Mouse (Mus musculus): ENCODE data around the gene Gm20517. TPM values are rescaled to one million over a fixed set of nuclear protein-coding genes. Genes with fewer than 3 reads are reported as not detected.
A peak's percentile ranks its signal among the peaks of the same experiment; 100 is the strongest.
"Not testable (repeated sequence)": the region's sequence is repeated elsewhere in the genome, so short reads cannot be mapped to it uniquely, and the experiment has no call there.

Gene Gm20517
- polyA plus RNA-seq, 1 experiment, result 0.45 TPM

DNA sequence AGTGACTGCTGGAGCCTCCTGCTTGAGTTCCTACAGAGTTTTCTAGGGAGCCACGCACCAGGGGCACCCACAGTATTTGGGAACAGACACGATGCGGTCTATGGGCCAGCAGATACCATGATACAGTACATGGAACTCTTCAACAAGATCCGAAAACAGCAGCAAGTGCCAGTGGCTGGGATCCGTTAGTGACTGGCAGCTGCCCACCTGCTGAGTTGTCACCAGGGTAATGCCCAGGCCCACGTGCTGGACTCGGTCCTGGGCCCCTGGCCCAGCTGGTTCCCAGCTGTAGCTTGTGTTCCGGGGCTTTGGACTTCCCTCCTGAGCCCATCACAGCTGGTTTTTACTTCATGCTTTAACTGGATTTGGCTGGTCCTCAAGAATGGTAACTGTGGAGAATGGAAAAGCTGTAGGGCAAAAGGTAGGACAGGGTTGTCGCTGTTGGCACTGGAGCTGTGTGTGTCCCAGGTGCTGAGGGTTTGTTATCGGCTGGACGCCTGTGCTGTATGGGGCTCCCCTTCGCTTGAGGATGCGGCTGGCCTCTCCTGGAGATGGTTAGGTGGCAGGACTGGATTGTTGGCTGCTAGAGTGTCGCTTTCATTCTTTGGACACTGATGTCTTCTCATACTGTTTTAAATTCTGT, 11.6 kb downstream of the Gm20517 start:
- no peak overlapping the region for H3K4me3 ChIP-seq (replicated peaks; ENCODE audit: extremely low read depth, low read depth, low read length)
- no peaks in the 10 kb centered on the region for H3K4me1 ChIP-seq (ENCODE audit: control insufficient read depth, insufficient read depth, low read length)
- no peak for DNase-seq
- TF ChIP-seq CTCF (IDR thresholded peaks at IDR 0.05; ENCODE audit: insufficient read depth, low read length) (no peak), POLR2A (IDR thresholded peaks at IDR 0.05; ENCODE audit: borderline replicate concordance, extremely low read depth, low read depth, low read length) (no peak)
- WGBS, result 93% methylated on average over 14 of the region's 14 CpGs

DNA sequence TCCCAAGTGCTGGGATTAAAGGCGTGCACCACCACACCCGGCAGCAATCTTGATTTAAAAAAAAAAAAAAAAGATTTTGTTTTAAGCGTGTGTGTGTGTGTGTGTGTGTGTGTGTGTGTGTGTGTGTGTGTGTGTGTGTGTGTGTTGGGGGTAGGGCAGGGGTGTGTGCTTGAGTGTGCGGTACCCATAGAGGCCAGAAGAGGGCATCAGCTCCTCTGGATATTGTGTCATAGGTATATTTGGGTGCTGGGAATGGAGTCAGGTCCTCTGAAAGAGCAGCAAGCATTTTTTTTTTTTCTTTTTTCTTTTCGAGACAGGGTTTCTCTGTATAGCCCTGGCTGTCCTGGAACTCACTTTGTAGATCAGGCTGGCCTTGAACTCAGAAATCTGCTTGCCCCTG, 13.2 kb downstream of the Gm20517 start:
- 92% methylated on average over 3 of the region's 5 CpGs for WGBS
- not testable (repeated sequence) for H3K4me3 ChIP-seq (replicated peaks; ENCODE audit: extremely low read depth, low read depth, low read length); H3K4me1 ChIP-seq (ENCODE audit: control insufficient read depth, insufficient read depth, low read length); DNase-seq

DNA sequence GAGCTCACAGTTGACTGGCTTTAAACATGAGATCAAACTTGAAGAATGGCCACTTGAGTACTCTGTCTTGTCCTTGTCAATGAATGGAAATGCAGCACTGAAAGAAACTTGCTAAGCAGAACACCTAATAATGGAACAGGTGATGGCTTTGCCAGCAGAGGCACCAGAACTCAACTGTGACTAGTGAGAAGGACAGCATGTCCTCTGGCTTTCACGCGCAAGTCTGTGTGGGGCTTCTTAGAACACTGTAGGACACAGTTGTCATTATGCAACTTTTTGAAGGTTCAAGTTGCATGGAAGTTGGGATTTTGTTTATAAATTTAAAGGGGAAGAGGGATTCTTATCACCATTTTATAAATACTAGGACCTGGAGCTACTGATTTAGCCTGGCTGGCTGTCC, 13.7 kb downstream of the Gm20517 start:
- TF ChIP-seq CTCF (IDR thresholded peaks at IDR 0.05; ENCODE audit: insufficient read depth, low read length) (no peak), POLR2A (IDR thresholded peaks at IDR 0.05; ENCODE audit: borderline replicate concordance, extremely low read depth, low read depth, low read length) (no peak)
- WGBS, result 92% methylated on average over 2 of the region's 2 CpGs
- Histone ChIP-seq H3K4me1 (ENCODE audit: control insufficient read depth, insufficient read depth, low read length) (peaks cover 4% of the 10 kb centered on the region; the same call in 1 of the 2 replicates), H3K4me3 (replicated peaks; ENCODE audit: extremely low read depth, low read depth, low read length) (no peak overlapping the region)
- no peak for DNase-seq

DNA sequence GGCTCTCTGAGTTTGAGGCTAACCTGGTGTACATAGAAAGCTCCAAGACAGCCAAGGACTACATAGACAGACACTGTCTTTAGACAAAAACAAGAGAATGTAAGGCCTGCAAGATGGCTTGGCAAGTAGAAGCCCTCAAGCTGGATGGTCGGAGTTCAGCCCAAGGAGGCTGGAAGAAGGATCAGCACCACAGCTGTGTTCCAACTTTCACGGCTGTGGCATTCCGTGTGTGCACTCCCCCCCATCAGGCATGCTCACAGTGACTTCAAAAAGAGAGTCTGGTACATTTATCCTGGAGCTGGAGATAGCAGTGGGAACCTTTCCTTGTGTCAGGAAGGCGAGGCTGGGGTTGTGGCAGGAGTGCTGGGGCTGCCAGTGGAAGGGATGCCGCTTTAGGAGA, 14.6 kb downstream of the Gm20517 start:
- Histone ChIP-seq H3K4me1 (ENCODE audit: control insufficient read depth, insufficient read depth, low read length) (peaks cover 7% of the 10 kb centered on the region; the same call in 1 of the 2 replicates), H3K4me3 (replicated peaks; ENCODE audit: extremely low read depth, low read depth, low read length) (no peak overlapping the region)
- 79% methylated on average over 5 of the region's 5 CpGs for WGBS
- no peak for DNase-seq
- TF ChIP-seq POLR2A (IDR thresholded peaks at IDR 0.05; ENCODE audit: borderline replicate concordance, extremely low read depth, low read depth, low read length) (no peak), CTCF (IDR thresholded peaks at IDR 0.05; ENCODE audit: insufficient read depth, low read length) (no peak)

DNA sequence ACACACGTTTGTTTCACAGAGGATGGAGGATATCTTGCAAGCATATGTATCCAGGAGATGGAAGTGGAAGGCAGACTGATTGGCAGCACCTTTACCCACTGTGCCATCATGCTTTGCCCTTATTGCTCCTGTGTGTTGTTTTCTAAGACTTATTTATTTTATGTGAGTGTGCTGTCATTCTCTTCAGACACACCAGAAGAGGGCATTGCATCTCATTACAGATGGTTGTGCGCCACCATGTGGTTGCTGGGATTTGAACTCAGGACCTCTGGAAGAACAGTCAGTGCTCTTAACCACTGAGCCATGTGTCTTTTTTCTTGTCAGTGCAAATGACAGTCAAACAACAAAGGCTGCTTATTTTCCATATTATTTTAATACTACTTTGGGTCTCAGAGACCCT, 16.4 kb downstream of the Gm20517 start:
- 68% methylated on average over 2 of the region's 2 CpGs for whole genome bisulfite sequencing
- DNase-seq, result no peak
- H3K4me3 ChIP-seq (replicated peaks; ENCODE audit: extremely low read depth, low read depth, low read length), result no peak overlapping the region
- peaks cover 7% of the 10 kb centered on the region; the same call in 1 of the 2 replicates for H3K4me1 ChIP-seq (ENCODE audit: control insufficient read depth, insufficient read depth, low read length)
- TF ChIP-seq POLR2A (IDR thresholded peaks at IDR 0.05; ENCODE audit: borderline replicate concordance, extremely low read depth, low read depth, low read length) (no peak), CTCF (IDR thresholded peaks at IDR 0.05; ENCODE audit: insufficient read depth, low read length) (no peak)

GRCm38 (mm10) chr17:47628851-47629676, 17.7 kb downstream of the Gm20517 start:
- Histone ChIP-seq H3K4me1 (ENCODE audit: control insufficient read depth, insufficient read depth, low read length) (peaks cover 7% of the 10 kb centered on the region; the same call in 1 of the 2 replicates), H3K4me3 (replicated peaks; ENCODE audit: extremely low read depth, low read depth, low read length) (peak overlapping the region; percentile 92)
- TF ChIP-seq CTCF (IDR thresholded peaks at IDR 0.05; ENCODE audit: insufficient read depth, low read length) (no peak), POLR2A (IDR thresholded peaks at IDR 0.05; ENCODE audit: borderline replicate concordance, extremely low read depth, low read depth, low read length) (0 out of 2 replicates have a peak, but pooled peaks have one; percentile 8)
- under 1% methylated on average over 63 of the region's 63 CpGs for WGBS
- peak; percentile 93 for DNase-seq

DNA sequence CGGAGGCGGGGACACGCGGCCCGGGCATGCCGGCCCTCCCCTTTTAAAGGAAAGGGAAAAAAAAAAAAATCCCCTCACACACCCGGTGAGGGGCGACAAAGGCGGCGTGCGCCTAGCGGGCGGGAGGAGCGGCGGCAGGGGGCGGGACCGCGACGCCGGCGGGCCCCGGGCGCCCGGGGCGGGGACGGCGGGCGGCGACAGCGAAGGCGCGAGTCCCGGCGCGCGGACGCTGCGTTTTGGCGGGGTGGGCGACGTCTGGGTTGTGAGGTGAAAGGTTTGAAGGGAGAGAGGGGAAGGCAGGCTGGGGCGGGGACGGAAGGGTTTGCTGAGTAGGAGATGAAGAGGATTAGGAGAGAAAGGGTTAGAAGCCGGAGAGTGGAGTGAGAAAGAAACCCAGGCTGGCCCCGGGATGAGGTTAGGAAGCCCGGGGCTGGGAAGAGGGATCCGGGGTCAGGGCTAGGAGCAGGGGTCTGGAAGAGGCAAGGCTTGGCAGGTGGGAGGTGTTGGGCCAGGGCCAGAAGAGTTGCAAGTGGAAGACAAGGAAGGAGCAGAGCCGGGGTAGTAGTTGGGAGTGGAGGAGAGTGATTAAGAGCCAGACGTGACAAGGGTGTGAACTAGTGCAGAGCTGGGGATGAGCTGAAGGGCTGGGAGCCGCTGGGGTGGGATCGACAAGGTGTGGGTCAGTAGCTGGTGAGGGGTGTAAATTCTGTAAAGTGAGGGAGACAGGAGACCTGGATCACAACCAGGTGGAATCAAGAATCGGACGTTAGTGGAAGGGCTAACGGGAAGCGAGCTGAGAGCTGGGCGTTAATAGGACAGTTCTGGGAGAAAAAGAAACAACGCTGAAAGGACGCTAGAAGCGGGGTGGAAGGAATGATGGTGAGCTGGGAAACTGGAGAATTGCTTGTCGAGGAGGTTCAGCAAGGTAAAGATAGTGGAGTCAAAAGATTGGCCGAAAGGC, 18.6 kb downstream of the Gm20517 start:
- Histone ChIP-seq H3K4me3 (replicated peaks; ENCODE audit: extremely low read depth, low read depth, low read length) (peak overlapping the region; percentile 92), H3K4me1 (ENCODE audit: control insufficient read depth, insufficient read depth, low read length) (peaks cover 7% of the 10 kb centered on the region; the same call in 1 of the 2 replicates)
- under 1% methylated on average over 61 of the region's 61 CpGs for WGBS
- TF ChIP-seq CTCF (IDR thresholded peaks at IDR 0.05; ENCODE audit: insufficient read depth, low read length) (no peak), POLR2A (IDR thresholded peaks at IDR 0.05; ENCODE audit: borderline replicate concordance, extremely low read depth, low read depth, low read length) (no peak)
- peak; percentile 44 for DNase-seq

- peak within 1 kb of the TSS; percentile 92 for H3K4me3 ChIP-seq (replicated peaks; ENCODE audit: extremely low read depth, low read depth, low read length)
- no peak for DNase-seq
- 2% methylated on average over 3 of the region's 3 CpGs for WGBS
- H3K4me1 ChIP-seq (ENCODE audit: control insufficient read depth, insufficient read depth, low read length), result peaks cover 7% of the 10 kb centered on the region; the same call in 1 of the 2 replicates
- TF ChIP-seq POLR2A (IDR thresholded peaks at IDR 0.05; ENCODE audit: borderline replicate concordance, extremely low read depth, low read depth, low read length), result no peak
Observed at GRCm38 (mm10) chr17:47630678-47631065, 19.3 kb downstream of the Gm20517 start, which contains the start of gene Usp49. Usp49 (plus strand) TSS chr17:47630690.
